Mouse (Mus musculus) heart, adult 2 months (tissue): Measurements from ENCODE around the gene Alg14. TPM values are rescaled to one million over a fixed set of nuclear protein-coding genes. Genes with fewer than 3 reads are reported as not detected.
A peak's percentile ranks its signal among the peaks of the same experiment; 100 is the strongest.

ENCODE experiments used
- DNase-seq, 2 experiments: peaks; one replicate each; pipeline ENCODE4 v3.0.0; 2021
- H3K27ac ChIP-seq: fragments of 200-600 bp; 2 replicates; pipeline ENCODE4 v1.8.1; 2022
- H3K27me3 ChIP-seq: fragments of 200-500 bp; 2 replicates; pipeline ENCODE4 v1.6.1; 2012; ENCODE audit warnings: mild to moderate bottlenecking, low read length, inconsistent platforms, mixed read lengths; ENCODE audit not compliant: control insufficient read depth, insufficient read depth
- H3K36me3 ChIP-seq: fragments of 200-500 bp; 2 replicates; pipeline ENCODE4 v1.6.1; 2012; ENCODE audit warnings: low read length, inconsistent platforms; ENCODE audit not compliant: control insufficient read depth, insufficient read depth
- H3K4me1 ChIP-seq: fragments of 200-500 bp; 2 replicates; pipeline ENCODE4 v1.6.1; 2011; ENCODE audit warnings: low read length; ENCODE audit not compliant: control insufficient read depth, insufficient read depth
- H3K4me3 ChIP-seq: fragments of 200-600 bp; 2 replicates; pipeline ENCODE4 v1.8.1; 2022
- H3K79me2 ChIP-seq: fragments of 200-500 bp; replicated peaks from 2 replicates; pipeline ENCODE4 v1.6.1; 2012; ENCODE audit warnings: mild to moderate bottlenecking, inconsistent platforms, low read length, moderate library complexity, mixed read lengths; ENCODE audit not compliant: control insufficient read depth, insufficient read depth
- H3K9ac ChIP-seq: fragments of 200-500 bp; 2 replicates; pipeline ENCODE4 v1.6.1; 2012; ENCODE audit warnings: low read depth, mild to moderate bottlenecking, control low read depth, inconsistent platforms, low read length, mixed read lengths
- CTCF ChIP-seq: fragments of 200-600 bp; IDR thresholded peaks from 2 replicates; pipeline ENCODE4 v1.8.1; 2022; ENCODE audit warnings: antibody characterized with exemption, mild to moderate bottlenecking, moderate library complexity
- EP300 ChIP-seq: fragments of 200-500 bp; IDR thresholded peaks from 2 replicates; pipeline ENCODE4 v1.6.1; 2011; ENCODE audit warnings: low read depth, low read length, control low read depth; ENCODE audit not compliant: insufficient read depth
- POLR2A ChIP-seq: fragments of 200-500 bp; IDR thresholded peaks from 2 replicates; pipeline ENCODE4 v1.6.1; 2011; ENCODE audit warnings: mild to moderate bottlenecking, low read depth, low read length, control low read depth; ENCODE audit not compliant: insufficient read depth
- WGBS: fragments of 180-500 bp; shearing (Covaris S2); methylation state at CpG from one replicate; pipeline ENCODE4 v1.1.7; 2018; 5-methylcytosine and 5-hydroxymethylcytosine counted together
- intact Hi-C: fragments of 180-260 bp; cut with DNase I; formaldehyde crosslinking; loops from one replicate; pipeline ENCODE4 v1.15.1; 2025
- polyA plus RNA-seq: library from polyadenylated mRNA; depleted of rRNA; stranded (reverse); fragments of >200 nt; gene quantifications from 2 replicates; pipeline ENCODE4 v1.2.3, GENCODE M21; 2012
- total RNA-seq, 2 experiments: library from RNA; stranded (reverse); gene quantifications; 2 replicates each; pipeline ENCODE4 v1.2.3; 2021

Gene Alg14
- total and polyA plus RNA-seq, 3 experiments: 9.1 to 12.5 (median 10.4) TPM

- peak; percentile 98 for TF ChIP-seq EP300
- TF ChIP-seq CTCF: no peak; the same call in 1 of the 2 replicates
- H3K9ac ChIP-seq: no peak overlapping the region
- intact Hi-C loops: loop anchor here (1.0 to 5.0 kb wide), 3 partner anchors 120 to 430 kb away; partner anchors contain the start of gene Cnn3
- 0 out of 2 replicates have a peak, but pooled peaks cover 1% of the 10 kb centered on the region for H3K4me1 ChIP-seq
- DNase-seq: peak; percentile 69 to 76
- H3K79me2 ChIP-seq: no peaks in the 10 kb centered on the region
- no peaks in the 10 kb centered on the region for H3K36me3 ChIP-seq
- no peaks in the 10 kb centered on the region for H3K27me3 ChIP-seq
- no peak overlapping the region for H3K27ac ChIP-seq
- H3K4me3 ChIP-seq: no peak overlapping the region
- WGBS: 57% methylated on average over 7 of the region's 7 CpGs
Observed at GRCm38 (mm10) chr3:121307532-121308234, 16.1 kb downstream of the Alg14 start.

GRCm38 (mm10) chr3:121308935-121309334 lies 17.4 kb downstream of the Alg14 start:
- DNase-seq: no peak
- Histone ChIP-seq H3K4me3 (no peak overlapping the region), H3K36me3 (no peaks in the 10 kb centered on the region), H3K27ac (no peak overlapping the region), H3K9ac (no peak overlapping the region), H3K4me1 (0 out of 2 replicates have a peak, but pooled peaks cover 1% of the 10 kb centered on the region), H3K27me3 (no peaks in the 10 kb centered on the region), H3K79me2 (no peaks in the 10 kb centered on the region)
- no peak for TF ChIP-seq POLR2A
- no peak for TF ChIP-seq EP300
- no peak for TF ChIP-seq CTCF
- 95% methylated on average over 5 of the region's 5 CpGs for WGBS
- intact Hi-C loops: loop anchor here (1.0 to 5.0 kb wide), 3 partner anchors 118 to 428 kb away; partner anchors contain the start of gene Cnn3

GRCm38 (mm10) chr3:121309429-121309828 lies 17.9 kb downstream of the Alg14 start:
- H3K27ac ChIP-seq: no peak overlapping the region
- WGBS: 91% methylated on average over 4 of the region's 4 CpGs
- no peaks in the 10 kb centered on the region for H3K27me3 ChIP-seq
- H3K36me3 ChIP-seq: no peaks in the 10 kb centered on the region
- H3K4me3 ChIP-seq: no peak overlapping the region
- 0 out of 2 replicates have a peak, but pooled peaks cover 1% of the 10 kb centered on the region for H3K4me1 ChIP-seq
- intact Hi-C loops: loop anchor here (5.0 kb wide), 2 partner anchors 118 to 428 kb away; partner anchors contain the start of gene Cnn3
- H3K9ac ChIP-seq: no peak overlapping the region
- DNase-seq: no peak
- no peak for TF ChIP-seq CTCF
- TF ChIP-seq POLR2A: no peak
- no peak for TF ChIP-seq EP300
- no peaks in the 10 kb centered on the region for H3K79me2 ChIP-seq

GRCm38 (mm10) chr3:121309896-121310714 lies 18.5 kb downstream of the Alg14 start:
- 0 out of 2 replicates have a peak, but pooled peaks cover 1% of the 10 kb centered on the region for H3K4me1 ChIP-seq
- no peak for DNase-seq
- 81% methylated on average over 16 of the region's 16 CpGs for WGBS
- H3K9ac ChIP-seq: no peak overlapping the region
- H3K79me2 ChIP-seq: no peaks in the 10 kb centered on the region
- H3K4me3 ChIP-seq: no peak overlapping the region
- H3K27me3 ChIP-seq: no peaks in the 10 kb centered on the region
- H3K36me3 ChIP-seq: no peaks in the 10 kb centered on the region
- H3K27ac ChIP-seq: no peak overlapping the region
- TF ChIP-seq EP300: no peak
- peak; percentile 23; the same call in 1 of the 2 replicates for TF ChIP-seq CTCF
- intact Hi-C loops: loop anchor here (5.0 kb wide), 2 partner anchors 117 to 427 kb away; partner anchors contain the start of gene Cnn3

- Histone ChIP-seq H3K4me3 (no peak overlapping the region), H3K9ac (no peak overlapping the region), H3K36me3 (no peaks in the 10 kb centered on the region), H3K4me1 (0 out of 2 replicates have a peak, but pooled peaks cover 1% of the 10 kb centered on the region), H3K27me3 (no peaks in the 10 kb centered on the region), H3K27ac (no peak overlapping the region), H3K79me2 (no peaks in the 10 kb centered on the region)
- 69% methylated on average over 6 of the region's 6 CpGs for WGBS
- no peak for DNase-seq
- intact Hi-C loops: no loop called here
- TF ChIP-seq POLR2A (no peak), CTCF (no peak)
Observed at GRCm38 (mm10) chr3:121312426-121312825, 20.9 kb downstream of the Alg14 start.
